Mouse (Mus musculus) ES-CJ7 (cell line): ENCODE measurements around the gene Cdkn1b.

ENCODE experiments used
- DNase-seq: peaks from one replicate; pipeline ENCODE4 v3.0.0; 2011; ENCODE audit warnings: low read depth, low spot score

Cdkn1b gene

DNA sequence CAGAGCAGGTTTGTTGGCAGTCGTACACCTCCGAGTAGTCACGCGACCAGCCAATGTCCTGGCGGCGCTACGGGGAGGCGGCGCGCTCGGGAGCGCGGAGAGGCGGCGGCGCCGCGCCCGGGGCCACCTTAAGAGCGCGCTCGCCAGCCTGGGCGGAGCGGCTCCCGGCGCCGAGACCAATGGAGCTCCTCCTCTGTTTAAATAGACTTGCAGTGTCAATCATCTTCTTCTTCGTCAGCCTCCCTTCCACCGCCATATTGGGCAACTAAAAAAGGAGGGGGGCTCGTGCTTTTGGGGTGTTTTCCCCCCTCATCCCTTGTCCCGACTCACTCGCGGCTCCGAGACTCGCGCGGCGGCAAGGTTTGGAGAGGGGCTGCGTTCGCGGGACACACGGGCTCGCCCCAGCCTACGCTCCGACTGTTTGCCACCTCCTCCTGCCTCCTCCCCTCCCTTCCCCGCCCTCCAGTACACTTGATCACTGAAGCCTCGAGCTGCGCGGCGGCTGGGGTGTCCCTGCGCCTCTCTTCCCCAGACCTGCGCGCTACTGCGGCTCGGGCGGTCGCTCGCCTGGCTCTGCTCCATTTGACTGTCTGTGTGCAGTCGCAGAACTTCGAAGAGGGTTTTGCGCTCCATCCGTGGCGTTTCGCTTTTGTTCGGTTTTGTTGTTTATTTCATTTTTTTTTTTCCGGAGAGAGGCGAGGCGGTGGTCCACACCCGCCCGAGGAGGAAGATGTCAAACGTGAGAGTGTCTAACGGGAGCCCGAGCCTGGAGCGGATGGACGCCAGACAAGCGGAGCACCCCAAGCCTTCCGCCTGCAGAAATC is at the start of gene Cdkn1b:
Gene Cdkn1b (plus strand): TSS at position 212 of the 824 bp plus-strand sequence.
- DNase-seq, result peak; percentile 92

DNA sequence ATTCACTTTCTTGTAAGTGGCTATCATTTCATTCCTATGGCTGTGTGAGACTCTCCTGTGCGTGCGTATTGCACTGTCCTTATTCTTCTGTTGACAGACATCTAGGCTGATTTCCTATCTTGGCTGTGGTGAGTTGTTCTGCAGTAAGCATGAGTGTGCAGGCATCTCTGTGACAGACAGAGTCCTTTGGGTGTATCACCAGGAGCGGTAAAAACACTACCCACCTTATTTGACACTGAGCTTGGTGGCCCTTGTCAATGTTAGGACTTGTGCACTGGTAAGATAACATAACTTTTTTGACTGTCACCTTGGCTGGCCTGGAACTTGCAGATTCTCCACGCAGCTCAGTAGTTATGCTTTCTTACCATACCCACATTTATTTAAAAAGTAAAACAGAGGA is 49.3 kb upstream of the Cdkn1b start:
- DNase-seq, result no peak

- DNase-seq, result no peak
Observed at GRCm38 (mm10) chr6:134872236-134872635, 48.0 kb upstream of the Cdkn1b start.

DNA sequence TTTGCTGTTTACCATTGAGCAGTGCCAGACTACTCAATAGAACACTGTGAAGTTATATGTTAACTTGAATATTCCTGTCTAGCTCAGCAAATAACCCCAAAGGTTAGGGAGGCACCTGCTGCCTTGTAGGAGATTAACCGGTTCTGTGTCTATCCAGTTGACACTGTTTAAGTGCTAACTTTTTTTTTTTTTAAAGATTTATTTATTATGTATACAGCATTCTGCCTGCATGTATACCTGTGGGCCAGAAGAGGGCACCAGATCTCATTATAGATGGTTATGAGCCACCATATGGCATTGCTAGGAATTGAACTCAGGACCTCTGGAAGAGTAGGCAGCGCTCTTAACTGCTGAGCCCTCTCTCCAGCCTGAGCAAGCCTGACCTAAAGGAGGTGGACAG is 47.2 kb upstream of the Cdkn1b start:
- DNase-seq, result peak; percentile 41

- peak; percentile 84 for DNase-seq
Observed at GRCm38 (mm10) chr6:134876795-134877194, 43.4 kb upstream of the Cdkn1b start.

DNA sequence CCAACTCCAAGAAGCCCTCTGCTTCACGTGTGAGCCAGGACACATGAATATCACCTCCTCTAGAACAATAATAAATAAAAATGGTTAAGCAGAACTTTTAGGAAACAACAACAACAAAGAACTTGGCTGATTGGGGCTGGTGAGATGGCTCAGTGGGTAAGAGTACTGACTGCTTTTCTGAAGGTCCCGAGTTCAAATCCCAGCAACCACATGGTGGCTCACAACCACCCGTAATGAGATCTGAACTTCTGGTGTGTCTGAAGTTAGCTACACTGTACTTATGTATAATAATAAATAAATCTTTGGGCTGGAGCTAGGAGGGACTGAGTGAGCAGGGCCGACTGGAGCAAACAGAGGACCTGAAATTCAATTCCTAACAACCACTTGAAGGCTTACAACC is 42.9 kb upstream of the Cdkn1b start:
- DNase-seq, result no peak

DNA sequence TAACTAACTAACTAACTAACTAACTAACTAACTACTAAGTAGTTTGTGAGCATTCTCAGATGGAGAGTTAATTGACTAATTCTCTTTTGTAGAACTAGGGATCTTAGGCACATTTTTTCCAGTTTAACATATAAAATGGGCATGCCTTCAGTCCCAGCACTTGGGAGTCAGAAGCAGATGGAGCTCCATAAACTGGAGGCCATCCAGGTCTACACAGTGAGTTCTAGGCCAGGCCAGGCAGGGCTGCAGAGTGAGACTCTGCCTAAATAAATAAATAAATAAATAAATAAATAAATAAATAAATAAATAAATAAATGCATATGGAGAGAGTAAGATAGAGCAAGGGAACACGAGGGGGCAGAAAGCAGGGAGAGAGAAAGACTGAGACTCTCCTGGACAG is 42.3 kb upstream of the Cdkn1b start:
- no peak for DNase-seq

DNA sequence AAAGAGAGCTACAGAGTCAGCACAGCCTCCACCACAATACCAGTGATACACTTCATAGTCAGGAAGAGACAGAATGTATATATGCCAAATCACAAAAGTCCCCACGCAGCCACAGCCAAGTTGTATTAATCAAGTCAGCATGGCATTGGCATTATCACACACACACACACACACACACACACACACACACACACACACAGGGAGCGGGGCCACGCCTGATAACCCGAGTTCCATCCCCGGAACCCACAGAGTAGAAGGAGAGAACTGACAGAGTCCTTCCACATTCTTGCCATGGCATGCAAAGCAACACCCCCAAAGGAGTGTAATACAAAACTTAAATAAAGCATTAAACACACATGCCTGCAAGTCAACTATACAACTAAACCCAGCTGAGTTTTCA is 40.6 kb upstream of the Cdkn1b start:
- DNase-seq, result no peak

DNA sequence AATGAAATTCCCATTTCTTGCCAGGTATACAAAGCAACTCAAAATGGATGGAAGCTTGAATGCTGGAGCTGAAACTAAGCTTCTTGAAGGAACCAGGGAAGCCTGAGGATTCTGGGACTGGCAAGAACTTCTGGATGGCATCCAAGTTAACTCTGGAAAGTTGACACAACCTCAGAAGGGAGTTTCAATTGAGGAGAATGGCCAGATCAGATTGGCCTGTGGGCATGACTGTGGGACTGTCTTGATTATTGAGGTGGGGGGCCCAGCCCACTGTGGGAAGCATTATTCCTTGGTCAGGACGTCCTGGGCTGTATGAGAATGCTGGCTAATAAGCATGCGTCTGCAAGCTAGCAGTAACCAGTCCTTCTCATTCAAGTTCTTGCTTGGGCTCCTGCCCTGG is 40.2 kb upstream of the Cdkn1b start:
- no peak for DNase-seq

DNA sequence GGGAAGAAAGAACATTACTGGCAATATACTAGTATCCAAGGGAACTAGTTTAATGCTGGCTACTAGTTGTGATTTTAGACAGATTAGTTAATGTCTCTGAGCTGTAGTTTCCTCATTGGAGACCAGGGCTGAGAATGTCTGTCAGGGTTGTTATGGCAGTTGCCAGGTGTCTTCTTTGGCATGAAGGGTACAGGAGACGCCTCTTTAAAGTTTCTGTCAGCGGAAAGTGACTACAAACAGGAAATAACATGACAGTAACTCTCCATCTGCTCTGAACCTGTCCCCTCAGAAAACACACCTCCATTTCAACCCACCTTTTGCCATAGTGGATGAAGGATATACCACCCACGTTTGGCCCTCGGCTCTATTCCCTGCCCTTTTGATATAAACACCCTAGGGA is 36.5 kb upstream of the Cdkn1b start:
- no peak for DNase-seq

DNA sequence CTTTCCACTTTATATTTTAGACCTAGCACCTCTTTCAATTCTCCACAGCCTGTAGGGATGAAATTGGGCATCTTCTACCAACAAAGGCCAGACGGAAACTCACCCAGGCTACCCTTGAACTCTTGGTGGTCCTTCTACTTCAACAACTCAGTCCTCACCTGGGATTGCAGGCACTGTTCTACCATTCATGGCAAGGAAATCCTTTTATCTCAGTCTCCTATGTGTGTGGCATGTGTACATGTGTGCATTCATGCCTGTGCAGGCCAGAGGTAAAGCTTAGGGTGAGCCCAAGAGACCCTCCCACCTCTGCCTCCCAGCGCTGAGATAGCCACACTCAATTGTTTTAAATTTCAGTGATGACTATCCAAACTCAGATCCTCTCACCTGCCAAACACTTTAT is 34.7 kb upstream of the Cdkn1b start:
- no peak for DNase-seq

DNA sequence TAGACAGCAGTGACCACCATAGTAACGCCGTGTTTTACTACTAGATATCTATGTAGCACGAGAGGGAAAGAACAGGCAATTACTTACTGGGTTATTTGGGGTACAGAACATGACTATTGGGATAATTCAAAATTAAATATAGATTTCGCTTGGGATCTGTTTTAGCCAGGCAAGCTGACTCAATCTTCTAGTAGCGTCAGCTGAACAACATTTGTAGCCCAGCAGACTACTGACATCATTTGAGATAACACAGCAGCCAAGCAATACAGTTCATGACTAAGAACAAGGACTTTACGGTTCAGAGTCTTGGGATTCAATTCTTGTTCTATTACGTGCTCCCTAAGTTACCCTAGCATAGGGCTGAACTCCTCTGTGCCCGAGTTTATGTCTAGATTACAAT is 33.7 kb upstream of the Cdkn1b start:
- DNase-seq, result no peak

DNA sequence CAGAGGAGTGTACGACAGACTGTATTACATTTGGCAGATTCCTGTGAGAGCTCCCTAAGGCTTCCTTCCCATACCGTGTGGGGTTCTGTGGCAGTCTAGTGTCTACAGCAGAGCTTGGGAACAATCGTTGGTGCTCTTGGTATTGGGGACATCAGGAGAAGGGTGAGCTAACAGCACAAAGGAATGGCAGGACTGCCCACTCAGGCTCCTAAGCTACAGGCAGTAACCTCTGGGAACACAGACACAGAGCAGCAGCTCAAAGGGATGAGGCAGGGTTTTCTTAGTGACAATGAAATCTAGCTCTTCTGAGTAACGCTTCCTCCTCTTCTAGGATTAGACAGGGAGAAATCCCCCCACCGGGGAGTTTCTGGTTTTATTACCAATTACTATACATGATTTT is 33.2 kb upstream of the Cdkn1b start:
- DNase-seq, result no peak

DNA sequence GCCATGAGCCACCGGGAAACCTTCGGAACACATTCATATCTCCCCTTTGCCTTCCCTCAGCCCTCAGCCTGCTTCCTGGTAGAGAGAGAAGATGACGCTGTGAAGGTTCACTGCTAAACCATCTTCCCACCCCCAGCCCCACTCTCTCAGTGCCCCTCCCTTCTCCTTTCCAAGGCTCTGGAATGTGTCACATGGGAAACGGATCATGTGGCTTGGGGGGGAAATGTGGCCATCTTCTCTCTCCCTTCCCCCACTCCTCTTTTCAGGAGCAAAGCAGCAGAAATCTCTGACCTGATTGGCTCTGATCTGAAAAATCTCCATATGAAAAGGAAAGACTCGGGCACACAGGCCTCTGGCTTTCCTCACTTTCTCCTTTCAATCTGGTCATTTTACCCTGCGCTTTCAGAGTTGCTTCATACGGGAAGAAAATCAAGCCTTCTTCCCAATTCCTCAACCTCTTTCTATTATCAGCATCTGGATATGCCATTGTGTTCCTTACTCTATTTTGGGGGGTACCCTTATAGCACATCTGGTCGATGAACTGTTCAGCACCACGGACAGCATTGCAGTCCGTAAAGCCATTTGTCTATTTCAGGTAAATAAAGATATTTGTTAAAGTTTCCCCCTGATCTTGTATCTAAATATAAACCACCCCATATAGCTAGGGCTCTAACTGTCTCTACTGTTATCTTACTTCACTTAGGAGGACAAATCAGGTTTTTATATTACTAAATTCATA is 32.3 kb upstream of the Cdkn1b start:
- DNase-seq, result peak; percentile 99

DNA sequence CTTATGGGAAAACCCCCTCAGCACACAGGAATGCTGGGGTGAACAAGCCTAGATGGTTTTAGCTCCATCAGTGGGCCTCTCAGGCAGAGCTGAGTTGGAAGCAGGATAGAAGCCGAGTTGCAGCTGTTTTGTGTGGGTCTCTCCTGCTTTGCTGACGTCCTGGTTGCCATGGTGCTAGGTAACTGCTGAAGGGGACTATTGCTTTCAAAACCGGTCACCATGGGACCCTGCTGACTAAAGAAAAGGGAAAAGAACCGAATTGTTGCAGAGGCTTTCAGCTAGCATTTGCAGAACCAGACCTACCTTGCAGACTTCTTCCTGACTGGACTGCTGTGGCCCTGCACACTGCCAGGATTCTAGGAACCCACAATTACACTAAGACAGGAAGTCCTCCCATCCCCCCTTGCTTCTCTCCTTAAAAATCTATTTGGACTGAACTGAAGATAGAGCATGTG is 31.6 kb upstream of the Cdkn1b start:
- DNase-seq, result peak; percentile 56

- DNase-seq, result peak; percentile 48
Observed at GRCm38 (mm10) chr6:134889763-134890162, 30.4 kb upstream of the Cdkn1b start.

- no peak for DNase-seq
Observed at GRCm38 (mm10) chr6:134890436-134890835, 29.8 kb upstream of the Cdkn1b start.

- peak; percentile 28 for DNase-seq
Observed at GRCm38 (mm10) chr6:134896570-134897436, 23.4 kb upstream of the Cdkn1b start.

DNA sequence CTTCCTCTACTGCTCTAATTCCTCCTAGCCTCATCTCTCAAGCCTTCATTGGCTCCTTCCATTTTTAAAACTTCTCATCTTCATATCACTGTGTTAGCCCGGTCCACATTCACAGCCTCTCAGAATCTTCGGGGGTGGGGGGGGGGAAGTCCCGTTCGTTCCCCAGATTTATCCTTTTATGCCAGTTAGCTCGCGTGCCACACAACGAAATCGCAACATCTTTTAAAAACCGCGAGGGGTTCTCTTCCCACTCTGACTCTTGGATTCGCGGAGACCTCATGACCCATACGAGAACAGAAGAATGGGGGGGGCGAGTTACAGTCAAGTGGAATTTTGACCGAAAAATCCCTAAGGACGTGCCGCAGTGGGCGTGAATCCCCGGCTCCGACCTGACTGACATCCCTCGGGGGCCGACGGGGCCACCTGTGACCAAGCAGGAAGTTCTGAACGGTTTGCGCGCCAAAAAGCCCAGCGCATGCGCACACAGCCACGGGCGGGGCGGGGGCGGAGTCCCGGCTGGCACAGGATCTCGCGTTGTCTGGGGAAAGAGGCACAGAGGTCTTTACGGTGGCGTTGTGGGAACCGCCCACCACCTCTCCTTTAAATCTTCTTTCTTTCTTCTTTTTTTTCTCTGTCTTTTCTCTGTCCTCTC is 22.6 kb upstream of the Cdkn1b start:
- DNase-seq, result peak; percentile 98

- DNase-seq, result peak; percentile 98
Observed at GRCm38 (mm10) chr6:134898095-134898965, 21.9 kb upstream of the Cdkn1b start, which contains the start of gene Gpr19. Gene Gpr19 (minus strand): TSS chr6:134898578.
